Mouse (Mus musculus) testis, adult 2 months (tissue): ENCODE measurements around the gene BC051019.

Source experiments
- CTCF ChIP-seq: fragments of 200-500 bp; IDR thresholded peaks from 2 replicates; pipeline ENCODE4 v1.5.1; 2012; ENCODE audit warnings: low read depth, mild to moderate bottlenecking, inconsistent platforms, low read length, moderate library complexity; ENCODE audit not compliant: control insufficient read depth, insufficient read depth, insufficient replicate concordance
- POLR2A ChIP-seq: fragments of 200-500 bp; IDR thresholded peaks from 2 replicates; pipeline ENCODE4 v1.6.1; 2012; ENCODE audit warnings: low read depth, mild to moderate bottlenecking, inconsistent platforms, low read length, moderate library complexity; ENCODE audit not compliant: control insufficient read depth

- no peak for TF ChIP-seq CTCF
- TF ChIP-seq POLR2A: no peak
Measured at GRCm38 (mm10) chr7:109680284-109680683, 43.4 kb downstream of the BC051019 start.
